Comparison of ENCODE assay signal across 25 mouse cellular contexts in the genomic region with DNA sequence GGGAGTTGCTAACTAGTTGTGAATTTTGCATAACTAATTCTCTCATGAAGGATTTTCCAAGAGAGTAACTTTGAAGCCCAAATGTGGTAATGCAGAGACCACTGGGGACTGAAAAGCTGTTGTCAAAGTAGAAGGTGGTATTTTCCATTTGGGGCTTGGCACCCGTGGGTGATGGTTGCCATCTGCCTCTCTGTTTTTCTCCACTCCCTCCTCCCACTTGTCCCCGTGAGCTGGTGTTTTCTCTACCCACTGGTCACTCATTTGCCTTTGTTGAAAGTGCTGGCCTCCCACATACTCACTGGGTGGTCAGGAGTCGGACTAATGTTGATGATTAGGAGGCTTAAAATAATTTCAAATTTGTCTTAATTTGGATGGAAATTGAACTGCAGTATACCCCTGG.
A peak's percentile ranks its signal among the peaks of the same experiment; 100 is the strongest.
DNase-seq lines count a peak whose midpoint lies in the region; TF ChIP-seq lines count a peak whose summit lies in the region.
"Had no signal": no experiment of that assay in that cellular context is flagged by ENCODE, and none has a peak within 500 bp of the region (broad histone marks: within the 10 kb centered on the region; RNA-seq: fewer than 3 reads in every experiment).

No protein-coding gene starts in this region.

- no peaks in the 10 kb centered on the region for H3K27me3 ChIP-seq in cerebellum, adult 2 months (ENCODE audit: control insufficient read depth, insufficient read depth, low read length)
- H3K27me3 ChIP-seq: heart, embryonic 12.5 days; hindbrain, embryonic 15.5 days; limb, embryonic 12.5 days; liver, embryonic 15.5 days; midbrain, embryonic 15.5 days; neural tube, embryonic 15.5 days had no signal

- TF ChIP-seq CTCF in cerebellum, adult 2 months (IDR thresholded peaks at IDR 0.05; ENCODE audit: borderline replicate concordance, insufficient read depth, low read depth, low read length), result no peak

- DNase-seq in heart, adult 18-20 months, result peak; percentile 2 to 20
- no peak for DNase-seq in heart, postnatal 25 days (ENCODE audit: low spot score)
- DNase-seq in right cerebral cortex, adult 18-20 months, result peak; percentile 17
- DNase-seq in right cerebral cortex, postnatal 25 days, result no peak
- peak; percentile 38 to 69 for DNase-seq in cerebellum, adult 2 months
- peak; percentile 34 to 43 for DNase-seq in cerebellum, postnatal 25 days
- DNase-seq in T-cell, adult 2 months (ENCODE audit: low spot score), result no peak
- DNase-seq in embryo, embryonic 11 days, result no peak
- DNase-seq: adrenal gland, postnatal 25 days; forebrain, postnatal 0 days; gastrocnemius, postnatal 14 days; kidney, adult 11 months; kidney, postnatal 14 days; lung, embryonic 14.5 days; retina, postnatal 1 day; thymus, postnatal 4 days had no signal

- no peak overlapping the region for H3K27ac ChIP-seq in cerebellum, adult 2 months (ENCODE audit: insufficient read depth, low read length)
- H3K27ac ChIP-seq: hindbrain, embryonic 15.5 days; left cerebral cortex, adult 2 months; limb, embryonic 12.5 days; liver, embryonic 15.5 days; macrophage; midbrain, embryonic 15.5 days; neural tube, embryonic 15.5 days had no signal

- TF ChIP-seq POLR2A in cerebellum, adult 2 months (IDR thresholded peaks at IDR 0.05; ENCODE audit: borderline replicate concordance, insufficient read depth, low read length), result no peak

- intact Hi-C loops in heart, postnatal 25 days (cut with DNase I), result no loop called here

- peaks cover 12% of the 10 kb centered on the region for H3K4me1 ChIP-seq in cerebellum, adult 2 months (ENCODE audit: control insufficient read depth, insufficient read depth, low read length)
- H3K4me1 ChIP-seq: heart, embryonic 12.5 days had no signal

- H3K4me3 ChIP-seq in cerebellum, adult 2 months (replicated peaks; ENCODE audit: insufficient read depth, low read depth, low read length), result no peak overlapping the region
- H3K4me3 ChIP-seq: erythroblast, embryonic 14.5 days; heart, embryonic 12.5 days; hindbrain, embryonic 15.5 days; left cerebral cortex, adult 2 months; limb, embryonic 12.5 days; liver, embryonic 15.5 days; midbrain, embryonic 15.5 days; neural tube, embryonic 15.5 days had no signal

- WGBS in cerebellum, adult 2 months, result 8% methylated on average over 3 of the region's 3 CpGs

Comparison
In these comparisons a context has a peak if more than half of its experiments do, and no peak if none do; other contexts are left out.
1. DNase-seq: peak in heart, adult 18-20 months (2 of 2), right cerebral cortex, adult 18-20 months (single experiment), cerebellum, adult 2 months (2 of 2) and cerebellum, postnatal 25 days (2 of 2); none in heart, postnatal 25 days (single experiment), right cerebral cortex, postnatal 25 days (single experiment), T-cell, adult 2 months (single experiment) and embryo, embryonic 11 days (single experiment).